Mouse (Mus musculus) neutrophil, adult 5-6 weeks (primary cell): Measurements from ENCODE around the gene Ube2r2. TPM values are rescaled to one million over a fixed set of nuclear protein-coding genes. Genes with fewer than 3 reads are reported as not detected.

Experiments used
- ATAC-seq: fragments of 151-379, 151-347 bp; 2 replicates; pipeline ENCODE4 v1.8.0; 2017; ENCODE audit warnings: mild to moderate bottlenecking, moderate TSS enrichment; ENCODE audit not compliant: insufficient number of reproducible peaks, poor library complexity, low FRiP score, severe bottlenecking; ENCODE audit errors: extremely low read depth
- total RNA-seq: library from RNA; stranded (forward); fragments of 200-1000 nt; gene quantifications from 2 replicates; pipeline ENCODE4 v1.2.3, GENCODE M21; 2017

Gene Ube2r2
- 49.2 and 56.8 TPM in 2 replicates for total RNA-seq

GRCm38 (mm10) chr4:41135711-41136453 lies at the start of gene Ube2r2:
Gene Ube2r2, plus strand, starts transcription at chr4:41135743.
- ATAC-seq, result peak; percentile 36

GRCm38 (mm10) chr4:41086947-41087346 lies 48.6 kb upstream of the Ube2r2 start:
- ATAC-seq, result no peak

- ATAC-seq, result no peak
Observed at GRCm38 (mm10) chr4:41087459-41088298, 47.9 kb upstream of the Ube2r2 start.

- ATAC-seq, result no peak
Observed at GRCm38 (mm10) chr4:41089189-41089588, 46.4 kb upstream of the Ube2r2 start.

- no peak for ATAC-seq
Observed at GRCm38 (mm10) chr4:41089705-41090104, 45.8 kb upstream of the Ube2r2 start.

GRCm38 (mm10) chr4:41091391-41091790 lies 44.2 kb upstream of the Ube2r2 start:
- ATAC-seq, result no peak

GRCm38 (mm10) chr4:41092958-41093357 lies 42.6 kb upstream of the Ube2r2 start:
- no peak for ATAC-seq

- no peak for ATAC-seq
Observed at GRCm38 (mm10) chr4:41094361-41094760, 41.2 kb upstream of the Ube2r2 start.

- no peak for ATAC-seq
Observed at GRCm38 (mm10) chr4:41096169-41096568, 39.4 kb upstream of the Ube2r2 start.

GRCm38 (mm10) chr4:41096794-41097193 lies 38.7 kb upstream of the Ube2r2 start:
- no peak for ATAC-seq

- no peak for ATAC-seq
Observed at GRCm38 (mm10) chr4:41097381-41097780, 38.2 kb upstream of the Ube2r2 start.

- peak; percentile 27 for ATAC-seq
Observed at GRCm38 (mm10) chr4:41097871-41098576, 37.5 kb upstream of the Ube2r2 start, which contains the start of gene Aqp3. Gene Aqp3, minus strand, starts transcription at chr4:41098183.

- no peak for ATAC-seq
Observed at GRCm38 (mm10) chr4:41098577-41098951, 37.0 kb upstream of the Ube2r2 start.

- no peak for ATAC-seq
Observed at GRCm38 (mm10) chr4:41100986-41101385, 34.6 kb upstream of the Ube2r2 start.

GRCm38 (mm10) chr4:41102901-41103300 lies 32.6 kb upstream of the Ube2r2 start:
- no peak for ATAC-seq

GRCm38 (mm10) chr4:41107440-41107839 lies 28.1 kb upstream of the Ube2r2 start:
- ATAC-seq, result no peak

GRCm38 (mm10) chr4:41108717-41109425 lies 26.7 kb upstream of the Ube2r2 start:
- ATAC-seq, result no peak

- ATAC-seq, result no peak
Observed at GRCm38 (mm10) chr4:41114358-41115070, 21.0 kb upstream of the Ube2r2 start.
